Mouse (Mus musculus): Measurements from ENCODE around the gene Il18rap.

GRCm38 (mm10) chr1:40467306-40467705, 47.9 kb upstream of the Il18rap start:
- TF ChIP-seq CTCF (IDR thresholded peaks at IDR 0.05; ENCODE audit: borderline replicate concordance, insufficient read depth, low read length) (no peak), POLR2A (IDR thresholded peaks at IDR 0.05; ENCODE audit: low read depth, low read length) (no peak)

Measured in embryonic fibroblast, embryonic 13.5 days (primary cell).